ENCODE assay signal across 9 mouse cellular contexts in genomic region chr19:44247281-44248080, GRCm38 (mm10). TPM values are rescaled to one million over a fixed set of nuclear protein-coding genes. Genes with fewer than 3 reads are reported as not detected.
DNase-seq lines count a peak whose midpoint lies in the region; ATAC-seq and TF ChIP-seq lines count a peak whose summit lies in the region.
"Had no signal": no experiment of that assay in that cellular context is flagged by ENCODE, and none has a peak within 500 bp of the region (broad histone marks: within the 10 kb centered on the region; RNA-seq: fewer than 3 reads in every experiment).

No protein-coding gene starts in this region.

- no peak for TF ChIP-seq CTCF in left cerebral cortex, adult 2 months (IDR thresholded peaks at IDR 0.05)
- no peak for TF ChIP-seq CTCF in hindbrain, postnatal 0 days (IDR thresholded peaks at IDR 0.05; ENCODE audit: low read depth)

- intact Hi-C loops in left cerebral cortex, adult 2 months (cut with DNase I) = loop anchor here (1.0 to 5.0 kb wide), 4 partner anchors 19 to 300 kb away; partner anchors contain the start of gene Sec31b

- H3K9me3 ChIP-seq in forebrain, embryonic 10.5 days = no peaks in the 10 kb centered on the region
- no peaks in the 10 kb centered on the region for H3K9me3 ChIP-seq in hindbrain, postnatal 0 days (ENCODE audit: low read length)
- no peaks in the 10 kb centered on the region for H3K9me3 ChIP-seq in megakaryocyte, embryonic 14.5 days

- no peaks in the 10 kb centered on the region for H3K36me3 ChIP-seq in forebrain, embryonic 10.5 days (replicated peaks)
- H3K36me3 ChIP-seq in hindbrain, postnatal 0 days (ENCODE audit: insufficient read depth, low read length) = no peaks in the 10 kb centered on the region
- no peaks in the 10 kb centered on the region for H3K36me3 ChIP-seq in megakaryocyte, embryonic 14.5 days (replicated peaks; ENCODE audit: low read length)

- peak overlapping the region; percentile 83 for H3K27ac ChIP-seq in left cerebral cortex, adult 2 months
- peak overlapping the region; percentile 21 for H3K27ac ChIP-seq in brown adipose tissue, adult 24 weeks (replicated peaks; ENCODE audit: low read depth, low read length)
- peak overlapping the region; percentile 90 for H3K27ac ChIP-seq in forebrain, embryonic 10.5 days
- peak overlapping the region; percentile 90 for H3K27ac ChIP-seq in hindbrain, postnatal 0 days

- peak overlapping the region; percentile 48 for H3K4me3 ChIP-seq in left cerebral cortex, adult 2 months
- peak overlapping the region; percentile 46 for H3K4me3 ChIP-seq in brown adipose tissue, adult 24 weeks (ENCODE audit: insufficient read depth, low read depth, low read length)
- peak overlapping the region; percentile 57 for H3K4me3 ChIP-seq in forebrain, embryonic 10.5 days
- H3K4me3 ChIP-seq in hindbrain, postnatal 0 days (ENCODE audit: low read length) = peak overlapping the region; percentile 41
- H3K4me3 ChIP-seq in megakaryocyte, embryonic 14.5 days (replicated peaks) = peak overlapping the region; percentile 92

- WGBS in forebrain, embryonic 10.5 days = 2% methylated on average over 25 of the region's 25 CpGs
- whole genome bisulfite sequencing in hindbrain, postnatal 0 days = 1% methylated on average over 25 of the region's 25 CpGs

- H3K27me3 ChIP-seq in forebrain, embryonic 10.5 days (ENCODE audit: poor library complexity, severe bottlenecking) = no peaks in the 10 kb centered on the region
- H3K27me3 ChIP-seq in hindbrain, postnatal 0 days (ENCODE audit: insufficient read depth, low read length) = no peaks in the 10 kb centered on the region
- peaks cover 11% of the 10 kb centered on the region for H3K27me3 ChIP-seq in megakaryocyte, embryonic 14.5 days (replicated peaks)

- peak overlapping the region; percentile 69 for H3K4me2 ChIP-seq in hindbrain, postnatal 0 days (ENCODE audit: low read depth, low read length)

- no peaks in the 10 kb centered on the region for H3K4me1 ChIP-seq in brown adipose tissue, adult 24 weeks (ENCODE audit: control insufficient read depth, insufficient read depth, insufficient read length, low read length)
- H3K4me1 ChIP-seq in forebrain, embryonic 10.5 days = peaks cover 53% of the 10 kb centered on the region
- peaks cover 7% of the 10 kb centered on the region; the same call in 1 of the 2 replicates for H3K4me1 ChIP-seq in hindbrain, postnatal 0 days (ENCODE audit: insufficient read depth, low read length)
- H3K4me1 ChIP-seq in megakaryocyte, embryonic 14.5 days = peaks cover 59% of the 10 kb centered on the region

- no peak for DNase-seq in left cerebral cortex, adult 2 months (ENCODE audit: extremely low spot score in 1 of 2, low spot score in 2 of 2)
- DNase-seq in left cerebral cortex, adult 8-10 months (ENCODE audit: low spot score in 2 of 2) = no peak
- peak; percentile 38 for DNase-seq in forebrain, embryonic 10.5 days (ENCODE audit: extremely low spot score, low spot score)
- peak; percentile 62 for DNase-seq in hindbrain, postnatal 0 days (ENCODE audit: low spot score)
- DNase-seq in testis, postnatal 14 days (ENCODE audit: low spot score) = peak; percentile 39
- no peak for DNase-seq in gastrocnemius, postnatal 4 days (ENCODE audit: low spot score in 2 of 2)

- peak; percentile 24; the same call in 1 of the 2 replicates for ATAC-seq in hindbrain, postnatal 0 days

- peak overlapping the region; percentile 61 for H3K9ac ChIP-seq in hindbrain, postnatal 0 days (replicated peaks; ENCODE audit: low read length)

RNA-seq across cellular contexts. Expression of gene Scd3, which starts 44.4 kb away (rescaled TPM):
- total RNA-seq in left cerebral cortex, adult 2 months (2021) = 1 to 10 TPM; 3.3 to 3.8 TPM
- 1 to 10 TPM; 2.9 to 3.8 (median 3.1) TPM for total RNA-seq in left cerebral cortex, adult 8-10 months (2022)
- polyA plus RNA-seq in brown adipose tissue, adult 24 weeks (2012; ENCODE audit: insufficient read depth, insufficient read length, missing spikeins) = 2.2 and 6.0 TPM in 2 replicates
- 0.22 and 0.59 TPM in 2 replicates for polyA plus RNA-seq in forebrain, embryonic 10.5 days (2016; fragmentation: Nextera tagmentation; extraction: Ambion mirVana)
- total RNA-seq in hindbrain, postnatal 0 days (2014; rRNA removed) = 0.31 and 2.7 TPM in 2 replicates
- polyA plus RNA-seq in hindbrain, postnatal 0 days (2015; fragmentation: Nextera tagmentation; extraction: Ambion mirVana) = 4.7 and 4.8 TPM in 2 replicates
- not detected in 2 replicates for polyA plus RNA-seq in megakaryocyte, embryonic 14.5 days (2012; ENCODE audit: insufficient read depth, low replicate concordance)
- not detected for total RNA-seq in gastrocnemius, postnatal 4 days (2021)

RNA-seq across cellular contexts. Expression of gene Scd2, which starts 46.0 kb away (rescaled TPM):
- total RNA-seq in left cerebral cortex, adult 2 months (2021) = 100 to 1,000 TPM; 580 to 609 TPM
- total RNA-seq in left cerebral cortex, adult 8-10 months (2022) = 100 to 1,000 TPM; 702 to 768 (median 723) TPM
- 247 and 253 TPM in 2 replicates for polyA plus RNA-seq in brown adipose tissue, adult 24 weeks (2012; ENCODE audit: insufficient read depth, insufficient read length, missing spikeins)
- polyA plus RNA-seq in forebrain, embryonic 10.5 days (2016; fragmentation: Nextera tagmentation; extraction: Ambion mirVana) = 369 and 403 TPM in 2 replicates
- 1,071 and 1,235 TPM in 2 replicates for total RNA-seq in hindbrain, postnatal 0 days (2014; rRNA removed)
- 274 and 291 TPM in 2 replicates for polyA plus RNA-seq in hindbrain, postnatal 0 days (2015; fragmentation: Nextera tagmentation; extraction: Ambion mirVana)
- polyA plus RNA-seq in megakaryocyte, embryonic 14.5 days (2012; ENCODE audit: insufficient read depth, low replicate concordance) = 6.4 and 14.5 TPM in 2 replicates
- total RNA-seq in gastrocnemius, postnatal 4 days (2021) = 10 to 100 TPM; 81.6 to 87.3 TPM

RNA-seq across cellular contexts. Expression of gene Pkd2l1, which starts 55.2 kb away (rescaled TPM):
- total RNA-seq in left cerebral cortex, adult 2 months (2021) = under 1 TPM in 1 of 2 experiments, not detected in 1; 0.09 TPM
- total RNA-seq in left cerebral cortex, adult 8-10 months (2022) = under 1 TPM; 0.17 to 0.59 (median 0.44) TPM
- not detected in 2 replicates for polyA plus RNA-seq in brown adipose tissue, adult 24 weeks (2012; ENCODE audit: insufficient read depth, insufficient read length, missing spikeins)
- 0.14 and 0.16 TPM in 2 replicates for polyA plus RNA-seq in forebrain, embryonic 10.5 days (2016; fragmentation: Nextera tagmentation; extraction: Ambion mirVana)
- 0.84 and 1.1 TPM in 2 replicates for total RNA-seq in hindbrain, postnatal 0 days (2014; rRNA removed)
- polyA plus RNA-seq in hindbrain, postnatal 0 days (2015; fragmentation: Nextera tagmentation; extraction: Ambion mirVana) = 0.33 and 0.69 TPM in 2 replicates
- 0.11 TPM in 1 of 2 replicates, not detected in the other for polyA plus RNA-seq in megakaryocyte, embryonic 14.5 days (2012; ENCODE audit: insufficient read depth, low replicate concordance)
- not detected for total RNA-seq in gastrocnemius, postnatal 4 days (2021)
- total RNA-seq: adrenal gland, postnatal 36 days had no signal

Comparison
In these comparisons a context has a peak if more than half of its experiments do, and no peak if none do; other contexts are left out.
1. DNase-seq: peak in forebrain, embryonic 10.5 days (single experiment), hindbrain, postnatal 0 days (single experiment) and testis, postnatal 14 days (single experiment); none in left cerebral cortex, adult 2 months (0 of 2), left cerebral cortex, adult 8-10 months (0 of 2) and gastrocnemius, postnatal 4 days (0 of 2).
2. H3K27ac ChIP-seq: peak in every context shown above with its lines; median percentile 90 in forebrain, embryonic 10.5 days; 90 in hindbrain, postnatal 0 days; 83 in left cerebral cortex, adult 2 months; 21 in brown adipose tissue, adult 24 weeks.
3. H3K4me3 ChIP-seq: peak in every context shown above with its lines; median percentile 92 in megakaryocyte, embryonic 14.5 days; 57 in forebrain, embryonic 10.5 days; 48 in left cerebral cortex, adult 2 months; 46 in brown adipose tissue, adult 24 weeks; 41 in hindbrain, postnatal 0 days.
4. RNA of gene Scd2, which starts 46.0 kb away (total RNA-seq): 1,071 to 1,235 TPM in hindbrain, postnatal 0 days, 702 to 768 TPM in left cerebral cortex, adult 8-10 months and 580 to 609 TPM in left cerebral cortex, adult 2 months; 81.6 to 87.3 TPM in gastrocnemius, postnatal 4 days; every median in the first group is over 4 times any median in the second.